Mouse (Mus musculus) cerebellum, postnatal 25 days (tissue): ENCODE results near the gene Wdr95.

Experiments
- DNase-seq, 2 experiments: peaks; one replicate each; pipeline ENCODE4 v3.0.0; 2021; ENCODE audit warnings: mixed read lengths in 2 of 2

The Wdr95 gene

GRCm38 (mm10) chr5:149634409-149635035 lies 106.0 kb downstream of the Wdr95 start:
- no peak for DNase-seq

GRCm38 (mm10) chr5:149635556-149635955 lies 107.1 kb downstream of the Wdr95 start:
- DNase-seq, result no peak

GRCm38 (mm10) chr5:149636075-149636920 lies 107.8 kb downstream of the Wdr95 start, which contains the start of gene Hsph1:
Gene Hsph1 (minus strand): TSS chr5:149636376.
- peak; percentile 100 for DNase-seq

GRCm38 (mm10) chr5:149637306-149637705 lies 108.8 kb downstream of the Wdr95 start:
- no peak for DNase-seq

- no peak for DNase-seq
Measured at GRCm38 (mm10) chr5:149641277-149641892, 112.9 kb downstream of the Wdr95 start.

- no peak for DNase-seq
Measured at GRCm38 (mm10) chr5:149642366-149642765, 113.9 kb downstream of the Wdr95 start.

- DNase-seq, result no peak
Measured at GRCm38 (mm10) chr5:149642783-149643509, 114.5 kb downstream of the Wdr95 start.

GRCm38 (mm10) chr5:149647367-149648115 lies 119.1 kb downstream of the Wdr95 start:
- no peak for DNase-seq

GRCm38 (mm10) chr5:149648196-149648595 lies 119.7 kb downstream of the Wdr95 start:
- no peak for DNase-seq

GRCm38 (mm10) chr5:149648895-149649406 lies 120.5 kb downstream of the Wdr95 start:
- DNase-seq, result no peak

- DNase-seq, result no peak
Measured at GRCm38 (mm10) chr5:149649499-149650178, 121.2 kb downstream of the Wdr95 start.

GRCm38 (mm10) chr5:149650179-149650553 lies 121.7 kb downstream of the Wdr95 start:
- no peak for DNase-seq

- DNase-seq, result no peak
Measured at GRCm38 (mm10) chr5:149655636-149656035, 127.2 kb downstream of the Wdr95 start.

- no peak for DNase-seq
Measured at GRCm38 (mm10) chr5:149658022-149658421, 129.5 kb downstream of the Wdr95 start.

- no peak for DNase-seq
Measured at GRCm38 (mm10) chr5:149658741-149659413, 130.4 kb downstream of the Wdr95 start.

GRCm38 (mm10) chr5:149659414-149659780 lies 130.9 kb downstream of the Wdr95 start:
- DNase-seq, result no peak

- DNase-seq, result no peak
Measured at GRCm38 (mm10) chr5:149661428-149661827, 132.9 kb downstream of the Wdr95 start.
